Mouse (Mus musculus) kidney, postnatal 0 days (tissue): ENCODE measurements around the gene Nhlrc1. TPM values are rescaled to one million over a fixed set of nuclear protein-coding genes. Genes with fewer than 3 reads are reported as not detected.

Source experiments
- ATAC-seq: fragments of 200-750 bp; cut with Nextera tagmentation; replicated peaks from 2 replicates; pipeline ENCODE4 v1.8.0; 2017; ENCODE audit warnings: low read depth, moderate number of reproducible peaks, moderate TSS enrichment, moderate library complexity; ENCODE audit not compliant: low FRiP score
- DNase-seq: peaks from one replicate; pipeline ENCODE4 v3.0.0-alpha.2; 2016; ENCODE audit warnings: low spot score
- H3K27ac ChIP-seq: fragments of 300-500 bp; sonication (generic); 2 replicates; pipeline ENCODE4 v1.5.1; 2014; ENCODE audit warnings: mild to moderate bottlenecking
- H3K27me3 ChIP-seq: fragments of 300-500 bp; sonication (generic); 2 replicates; pipeline ENCODE4 v1.6.1; 2014; ENCODE audit warnings: low read length, mixed read lengths; ENCODE audit not compliant: insufficient read depth
- H3K36me3 ChIP-seq: fragments of 300-500 bp; sonication (generic); 2 replicates; pipeline ENCODE4 v1.6.1; 2014; ENCODE audit warnings: low read length, mixed read lengths; ENCODE audit not compliant: insufficient read depth
- H3K4me1 ChIP-seq: fragments of 300-500 bp; sonication (generic); replicated peaks from 2 replicates; pipeline ENCODE4 v1.6.1; 2014; ENCODE audit warnings: antibody characterized with exemption, low read length, mixed read lengths; ENCODE audit not compliant: insufficient read depth
- H3K4me2 ChIP-seq: fragments of 300-500 bp; sonication (generic); 2 replicates; pipeline ENCODE4 v1.6.1; 2014; ENCODE audit warnings: mild to moderate bottlenecking, low read length, moderate library complexity, mixed read lengths
- H3K4me3 ChIP-seq: fragments of 300-500 bp; sonication (generic); replicated peaks from 2 replicates; pipeline ENCODE4 v1.5.1; 2014; ENCODE audit warnings: low read depth, low read length
- H3K9ac ChIP-seq: fragments of 300-500 bp; sonication (generic); 2 replicates; pipeline ENCODE4 v1.6.1; 2014; ENCODE audit warnings: low read depth, low read length
- H3K9me3 ChIP-seq: fragments of 300-500 bp; sonication (generic); replicated peaks from 2 replicates; pipeline ENCODE4 v1.6.1; 2016; ENCODE audit warnings: low read length, inconsistent platforms, mixed read lengths
- CTCF ChIP-seq: IDR thresholded peaks from 2 replicates; pipeline ENCODE4 v1.5.1; 2016; ENCODE audit warnings: antibody characterized with exemption, low read depth, mild to moderate bottlenecking, moderate library complexity
- WGBS: fragments of 180-500 bp; shearing (Covaris S2); extraction: QIAGEN DNeasy Blood & Tissue Kit; methylation state at CpG from one replicate; pipeline ENCODE4 v1.1.7; 2014; 5-methylcytosine and 5-hydroxymethylcytosine counted together
- polyA plus RNA-seq: library from polyadenylated mRNA; unstranded; fragments of >200 nt; fragmentation: Nextera tagmentation; extraction: Ambion mirVana; gene quantifications from 2 replicates; pipeline ENCODE4 v1.2.1, GENCODE M21; 2015

Gene Nhlrc1
- polyA plus RNA-seq, 1 experiment from 2014 or later, result 2.7 TPM

DNA sequence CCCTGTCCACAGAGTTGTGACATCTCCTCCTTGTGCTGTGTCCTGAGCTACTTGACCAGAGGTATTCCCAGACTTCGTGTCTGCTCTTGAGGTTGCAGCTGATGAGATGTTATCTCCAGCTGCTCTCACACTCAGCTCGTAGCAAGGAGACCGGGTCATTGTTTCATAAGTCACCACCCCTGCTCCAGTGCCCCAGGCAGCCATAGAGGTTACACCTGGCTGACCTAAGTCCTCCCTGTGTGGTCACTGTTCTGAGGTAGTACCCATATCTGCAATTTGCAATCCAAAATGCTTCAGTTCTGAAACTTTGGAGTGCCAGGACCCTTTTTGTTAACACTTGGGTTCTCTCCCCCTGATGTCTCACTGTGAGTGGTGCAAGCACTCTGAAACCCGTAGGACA lies 35.4 kb upstream of the Nhlrc1 start:
- Histone ChIP-seq H3K9me3 (no peaks in the 10 kb centered on the region), H3K4me3 (no peak overlapping the region), H3K4me1 (no peaks in the 10 kb centered on the region), H3K27me3 (no peaks in the 10 kb centered on the region), H3K27ac (no peak overlapping the region), H3K4me2 (no peak overlapping the region), H3K9ac (no peak overlapping the region), H3K36me3 (no peaks in the 10 kb centered on the region)
- 59% methylated on average over 4 of the region's 4 CpGs for WGBS
- no peak for DNase-seq
- no peak for TF ChIP-seq CTCF
- ATAC-seq, result no peak

DNA sequence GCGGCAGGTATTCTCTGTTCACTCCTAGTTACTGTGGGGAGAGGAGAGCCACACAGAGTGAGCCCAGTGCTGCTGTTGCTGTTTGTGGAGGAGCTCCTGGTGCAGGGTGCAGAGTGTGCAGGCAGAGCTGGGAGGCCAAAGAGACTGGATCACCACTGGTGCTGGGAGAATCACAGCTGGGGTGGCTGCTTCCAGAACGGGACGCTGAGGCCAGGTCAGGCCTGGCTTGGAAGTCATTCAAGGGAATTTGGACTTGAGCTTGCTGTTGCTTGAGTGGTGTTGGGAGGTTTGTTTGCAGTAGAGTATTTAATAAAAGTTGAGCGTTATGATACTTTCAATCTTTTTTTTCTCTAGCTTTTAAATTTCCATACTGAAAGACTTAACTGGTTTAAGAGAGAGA lies 33.3 kb upstream of the Nhlrc1 start:
- no peak overlapping the region for H3K9ac ChIP-seq
- no peaks in the 10 kb centered on the region for H3K36me3 ChIP-seq
- H3K27me3 ChIP-seq, result no peaks in the 10 kb centered on the region
- 89% methylated on average over 4 of the region's 4 CpGs for WGBS
- H3K4me2 ChIP-seq, result no peak overlapping the region
- DNase-seq (no peak), ATAC-seq (no peak)
- H3K27ac ChIP-seq, result no peak overlapping the region
- TF ChIP-seq CTCF, result no peak
- H3K4me1 ChIP-seq, result peaks cover 8% of the 10 kb centered on the region; the same call in 1 of the 2 replicates
- H3K9me3 ChIP-seq, result no peaks in the 10 kb centered on the region
- no peak overlapping the region for H3K4me3 ChIP-seq

DNA sequence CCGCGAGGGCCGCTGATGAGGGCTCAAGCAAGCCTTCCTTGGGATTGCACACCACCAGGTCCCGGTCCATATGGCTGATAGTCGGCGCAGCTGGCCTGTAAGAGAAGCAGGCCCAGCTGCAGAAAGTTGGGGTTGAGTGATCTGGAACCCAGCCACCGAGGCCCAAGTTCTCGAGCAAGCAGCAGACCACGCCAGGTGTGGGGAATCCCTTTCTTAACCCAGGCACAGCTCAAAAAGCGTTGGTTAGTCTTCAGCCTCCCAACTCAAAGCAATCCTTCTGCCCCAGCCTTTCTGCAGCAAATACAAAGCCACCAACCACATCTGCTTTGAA lies 29.9 kb upstream of the Nhlrc1 start, which contains the start of gene Tpmt:
Gene Tpmt (minus strand): TSS at position 121 of the 331 bp plus-strand sequence.
- 13% methylated on average over 10 of the region's 10 CpGs for WGBS
- no peak for TF ChIP-seq CTCF
- H3K9ac ChIP-seq, result peak within 1 kb of the TSS; percentile 78
- no peaks in the 10 kb centered on the region for H3K27me3 ChIP-seq
- peak within 1 kb of the TSS; percentile 69 for H3K4me3 ChIP-seq
- peak within 1 kb of the TSS; percentile 78 for H3K27ac ChIP-seq
- H3K36me3 ChIP-seq, result no peaks in the 10 kb centered on the region
- no peak for DNase-seq
- ATAC-seq, result no peak
- peak within 1 kb of the TSS; percentile 99 for H3K4me2 ChIP-seq
- H3K9me3 ChIP-seq, result no peaks in the 10 kb centered on the region
- H3K4me1 ChIP-seq, result peaks cover 8% of the 10 kb centered on the region; the same call in 1 of the 2 replicates

DNA sequence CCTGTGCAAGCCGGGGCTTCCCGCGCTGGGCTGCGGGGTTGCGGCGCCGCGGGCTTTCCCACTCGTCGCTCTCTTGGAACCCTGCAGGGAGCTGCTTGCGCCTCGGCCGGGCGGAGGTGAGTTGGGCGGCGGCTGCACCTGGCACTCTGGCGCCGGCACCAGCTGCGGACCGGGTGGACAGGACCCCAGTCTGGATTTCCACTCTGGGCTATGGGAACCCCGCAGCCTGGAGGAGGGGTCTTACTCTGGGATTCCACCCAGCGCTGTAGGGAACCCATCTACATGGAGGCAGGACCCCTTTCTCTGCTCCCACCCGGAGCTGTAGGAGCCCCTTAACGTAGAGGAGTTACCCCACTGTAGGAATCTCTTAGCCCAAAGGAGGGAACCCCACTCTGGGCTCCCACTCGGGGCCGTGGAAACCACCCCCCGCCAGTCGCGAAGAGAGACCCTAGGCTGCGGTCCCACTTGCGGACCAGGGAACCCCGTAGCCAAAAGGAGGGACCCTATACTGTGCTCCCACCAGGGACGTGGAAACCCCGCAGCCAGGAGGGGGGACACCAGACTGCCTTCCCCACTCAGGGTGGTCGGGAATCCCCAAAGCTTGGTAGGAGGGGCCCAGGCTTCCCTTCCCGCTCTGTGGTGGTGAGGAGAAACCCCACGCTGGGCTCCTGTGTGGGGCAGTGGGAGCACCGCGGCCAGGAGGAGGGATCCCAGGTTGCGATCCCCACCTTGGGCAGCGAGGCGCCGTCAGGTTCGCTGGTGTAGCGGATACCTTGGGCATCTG lies 29.4 kb upstream of the Nhlrc1 start:
- peak overlapping the region; percentile 69 for H3K4me3 ChIP-seq
- peak overlapping the region; percentile 78 for H3K27ac ChIP-seq
- peak overlapping the region; percentile 99 for H3K4me2 ChIP-seq
- DNase-seq (peak; percentile 25), ATAC-seq (peak; percentile 17; the same call in 1 of the 2 replicates)
- H3K9me3 ChIP-seq, result no peaks in the 10 kb centered on the region
- H3K9ac ChIP-seq, result peak overlapping the region; percentile 78
- peaks cover 8% of the 10 kb centered on the region; the same call in 1 of the 2 replicates for H3K4me1 ChIP-seq
- H3K27me3 ChIP-seq, result no peaks in the 10 kb centered on the region
- H3K36me3 ChIP-seq, result no peaks in the 10 kb centered on the region
- WGBS, result under 1% methylated on average over 45 of the region's 45 CpGs
- no peak for TF ChIP-seq CTCF

DNA sequence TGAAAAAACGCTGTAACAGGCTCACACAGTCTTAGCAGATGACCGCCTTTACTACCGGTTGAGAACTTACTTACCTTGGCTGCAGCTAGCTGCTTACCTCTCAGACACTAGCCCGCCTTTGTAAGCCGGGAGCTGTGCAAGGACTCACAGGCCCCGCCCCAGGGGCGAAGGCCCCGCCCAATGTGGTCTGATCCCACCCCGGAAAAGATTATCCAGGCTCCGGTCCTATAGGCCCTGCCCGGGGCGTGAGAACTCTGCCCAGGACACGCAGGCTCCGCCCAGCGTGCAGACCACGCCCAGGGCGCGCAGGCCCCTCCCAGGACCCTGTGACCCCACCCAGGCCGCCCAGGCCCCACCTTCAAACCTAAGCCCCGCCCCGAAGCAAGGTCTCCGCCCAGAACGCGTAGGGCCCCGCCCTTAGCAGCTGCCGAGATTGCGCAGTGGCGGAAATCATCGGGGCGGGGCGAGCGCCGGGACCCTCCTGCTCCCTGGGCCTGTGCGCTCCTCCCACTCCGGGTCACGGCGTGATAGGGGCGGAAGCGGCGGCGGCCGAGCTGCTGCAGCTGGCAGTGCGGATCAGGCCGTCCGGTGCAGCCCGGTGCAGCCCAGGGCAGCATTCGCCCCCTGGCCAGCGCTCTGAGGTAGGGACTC lies 28.5 kb upstream of the Nhlrc1 start, which contains the start of gene Kdm1b:
Gene Kdm1b (plus strand): TSS at position 470 of the 651 bp plus-strand sequence.
- under 1% methylated on average over 48 of the region's 48 CpGs for whole genome bisulfite sequencing
- peak within 1 kb of the TSS; percentile 99 for H3K4me2 ChIP-seq
- H3K36me3 ChIP-seq, result no peaks in the 10 kb centered on the region
- H3K9ac ChIP-seq, result peak within 1 kb of the TSS; percentile 78
- DNase-seq, result peak; percentile 98
- H3K27ac ChIP-seq, result peak within 1 kb of the TSS; percentile 78
- no peaks in the 10 kb centered on the region for H3K9me3 ChIP-seq
- ATAC-seq, result peak; percentile 97
- H3K27me3 ChIP-seq, result no peaks in the 10 kb centered on the region
- H3K4me3 ChIP-seq, result peak within 1 kb of the TSS; percentile 69
- H3K4me1 ChIP-seq, result peaks cover 8% of the 10 kb centered on the region; the same call in 1 of the 2 replicates
- TF ChIP-seq CTCF, result no peak

DNA sequence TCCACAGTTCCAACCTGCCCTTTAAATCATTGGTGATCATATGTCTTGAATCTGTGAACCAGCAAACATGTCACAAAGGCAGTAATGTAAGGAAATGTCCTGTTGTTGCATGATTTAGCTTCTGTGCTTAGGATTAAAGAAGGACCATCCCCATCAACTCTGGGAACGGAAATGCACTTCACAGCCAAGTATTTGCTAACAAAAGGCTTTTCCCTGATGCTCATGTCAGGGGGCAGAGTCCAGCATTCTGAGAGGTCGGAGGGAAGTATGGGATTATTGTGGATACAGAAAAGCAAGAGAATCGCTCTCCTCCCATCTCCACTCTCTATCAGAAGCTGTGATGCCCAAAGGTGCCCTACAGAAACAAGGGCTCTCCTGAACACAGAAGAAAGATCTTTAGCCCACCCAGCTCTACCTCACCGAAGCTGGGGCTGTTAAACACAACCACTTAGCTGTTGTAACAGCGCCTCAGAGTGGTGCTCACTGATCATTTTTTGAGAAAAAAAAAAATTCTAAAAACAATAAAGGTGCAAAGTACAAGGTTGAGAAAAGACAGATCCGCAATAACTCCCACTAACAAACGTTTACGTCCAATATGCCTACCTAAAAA lies 27.5 kb upstream of the Nhlrc1 start:
- Histone ChIP-seq H3K4me1 (peaks cover 8% of the 10 kb centered on the region; the same call in 1 of the 2 replicates), H3K4me3 (peak overlapping the region; percentile 69; the same call in 1 of the 2 replicates), H3K27me3 (no peaks in the 10 kb centered on the region), H3K36me3 (no peaks in the 10 kb centered on the region), H3K9me3 (no peaks in the 10 kb centered on the region), H3K9ac (peak overlapping the region; percentile 1; the same call in 1 of the 2 replicates), H3K4me2 (peak overlapping the region; percentile 99), H3K27ac (peak overlapping the region; percentile 75; the same call in 1 of the 2 replicates)
- no peak; the same call in 1 of the 2 replicates for TF ChIP-seq CTCF
- 50% methylated on average over 8 of the region's 8 CpGs for WGBS
- ATAC-seq (no peak), DNase-seq (peak; percentile 56)
